Mouse (Mus musculus): ENCODE data around the gene Col28a1. TPM values are rescaled to one million over a fixed set of nuclear protein-coding genes. Genes with fewer than 3 reads are reported as not detected.

Col28a1 gene
- polyA plus RNA-seq, 1 experiment = not detected

GRCm38 (mm10) chr6:8066208-8066607 lies 126.2 kb downstream of the Col28a1 start:
- Histone ChIP-seq H3ac (ENCODE audit: control insufficient read depth, insufficient read length) (no peak overlapping the region), H3K4me3 (no peak overlapping the region), H3K36me3 (ENCODE audit: control insufficient read depth, insufficient read depth) (no peaks in the 10 kb centered on the region), H3K4me2 (ENCODE audit: low read depth) (peak overlapping the region; percentile 24), H3K27me3 (ENCODE audit: control insufficient read depth, insufficient read depth, insufficient read length) (no peaks in the 10 kb centered on the region), H3K79me2 (ENCODE audit: control insufficient read depth, insufficient read depth) (no peaks in the 10 kb centered on the region)
- TF ChIP-seq REST (IDR thresholded peaks at IDR 0.05; ENCODE audit: insufficient read depth, insufficient read length) (no peak), E2F4 (IDR thresholded peaks at IDR 0.05; ENCODE audit: insufficient read depth) (no peak), POLR2A (IDR thresholded peaks at IDR 0.05; ENCODE audit: insufficient read length, low read depth) (no peak), TCF3 (IDR thresholded peaks at IDR 0.05; ENCODE audit: insufficient read length, low read depth) (no peak), CEBPB (IDR thresholded peaks at IDR 0.05; ENCODE audit: insufficient read depth, poor library complexity, severe bottlenecking) (no peak), SRF (IDR thresholded peaks at IDR 0.05; ENCODE audit: control insufficient read depth, insufficient read length, low read depth) (no peak), POLR2AphosphoS2 (IDR thresholded peaks at IDR 0.05; ENCODE audit: insufficient read length, low read depth) (no peak), MYOG (IDR thresholded peaks at IDR 0.05; ENCODE audit: control insufficient read depth in 1 of 3, insufficient read depth in 1 of 3, insufficient read length in 2 of 3, low read depth in 2 of 3) (no peak), TCF12 (IDR thresholded peaks at IDR 0.05; ENCODE audit: insufficient read depth, poor library complexity, severe bottlenecking) (no peak), USF1 (IDR thresholded peaks at IDR 0.05; ENCODE audit: low read depth) (no peak), MAX (IDR thresholded peaks at IDR 0.05; ENCODE audit: low read depth) (no peak), MYOD1 (IDR thresholded peaks at IDR 0.05; ENCODE audit: control insufficient read depth in 1 of 3, insufficient read length in 2 of 3, low read depth in 2 of 3) (no peak)

DNA sequence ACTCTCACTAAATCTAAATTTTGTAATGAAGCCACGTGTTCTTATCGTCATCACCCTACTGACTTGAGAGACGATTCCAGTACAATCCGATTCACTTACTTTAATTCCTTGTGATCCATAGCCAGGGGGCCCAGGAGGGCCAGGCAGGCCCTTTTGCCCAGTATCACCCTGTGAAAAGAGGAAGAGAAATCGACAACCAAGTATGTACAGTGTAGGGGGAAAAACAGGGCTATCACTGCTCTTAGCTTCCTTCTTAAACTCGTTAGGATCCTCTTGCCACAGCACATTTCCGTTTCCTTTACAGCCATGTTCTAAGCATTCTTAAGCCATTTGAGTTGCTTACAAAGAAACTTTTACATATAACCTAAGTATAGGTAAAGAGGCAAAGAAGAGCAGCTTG lies 133.2 kb downstream of the Col28a1 start:
- Histone ChIP-seq H3K4me2 (ENCODE audit: low read depth) (no peak overlapping the region), H3K27me3 (ENCODE audit: control insufficient read depth, insufficient read depth, insufficient read length) (no peaks in the 10 kb centered on the region), H3K36me3 (ENCODE audit: control insufficient read depth, insufficient read depth) (no peaks in the 10 kb centered on the region), H3K79me2 (ENCODE audit: control insufficient read depth, insufficient read depth) (no peaks in the 10 kb centered on the region), H3K4me3 (no peak overlapping the region), H3ac (ENCODE audit: control insufficient read depth, insufficient read length) (no peak overlapping the region)
- TF ChIP-seq REST (IDR thresholded peaks at IDR 0.05; ENCODE audit: insufficient read depth, insufficient read length) (no peak), MYOD1 (IDR thresholded peaks at IDR 0.05; ENCODE audit: control insufficient read depth in 1 of 3, insufficient read length in 2 of 3, low read depth in 2 of 3) (no peak), SRF (IDR thresholded peaks at IDR 0.05; ENCODE audit: control insufficient read depth, insufficient read length, low read depth) (no peak), TCF12 (IDR thresholded peaks at IDR 0.05; ENCODE audit: insufficient read depth, poor library complexity, severe bottlenecking) (no peak), USF1 (IDR thresholded peaks at IDR 0.05; ENCODE audit: low read depth) (no peak)

- no peaks in the 10 kb centered on the region for H3K27me3 ChIP-seq (ENCODE audit: control insufficient read depth, insufficient read depth, insufficient read length)
- no peak overlapping the region for H3K4me3 ChIP-seq
- TF ChIP-seq POLR2A (IDR thresholded peaks at IDR 0.05; ENCODE audit: insufficient read length, low read depth) = no peak
- no peak for TF ChIP-seq TCF12 (IDR thresholded peaks at IDR 0.05; ENCODE audit: insufficient read depth, poor library complexity, severe bottlenecking)
- no peak for TF ChIP-seq SRF (IDR thresholded peaks at IDR 0.05; ENCODE audit: control insufficient read depth, insufficient read length, low read depth)
Measured at GRCm38 (mm10) chr6:8048216-8048615, 144.2 kb downstream of the Col28a1 start.

GRCm38 (mm10) chr6:8046446-8046845 lies 146.0 kb downstream of the Col28a1 start:
- TF ChIP-seq TCF3 (IDR thresholded peaks at IDR 0.05; ENCODE audit: insufficient read length, low read depth) = no peak
- TF ChIP-seq CEBPB (IDR thresholded peaks at IDR 0.05; ENCODE audit: insufficient read depth, poor library complexity, severe bottlenecking) = no peak
- no peak for TF ChIP-seq E2F4 (IDR thresholded peaks at IDR 0.05; ENCODE audit: insufficient read depth)
- no peak for TF ChIP-seq MYOG (IDR thresholded peaks at IDR 0.05; ENCODE audit: control insufficient read depth in 1 of 3, insufficient read depth in 1 of 3, insufficient read length in 2 of 3, low read depth in 2 of 3)
- no peak for TF ChIP-seq USF1 (IDR thresholded peaks at IDR 0.05; ENCODE audit: low read depth)
- no peak for TF ChIP-seq POLR2A (IDR thresholded peaks at IDR 0.05; ENCODE audit: insufficient read length, low read depth)
- TF ChIP-seq MYOD1 (IDR thresholded peaks at IDR 0.05; ENCODE audit: control insufficient read depth in 1 of 3, insufficient read length in 2 of 3, low read depth in 2 of 3) = no peak
- no peak for TF ChIP-seq SRF (IDR thresholded peaks at IDR 0.05; ENCODE audit: control insufficient read depth, insufficient read length, low read depth)
- TF ChIP-seq POLR2AphosphoS2 (IDR thresholded peaks at IDR 0.05; ENCODE audit: insufficient read length, low read depth) = no peak
- TF ChIP-seq TCF12 (IDR thresholded peaks at IDR 0.05; ENCODE audit: insufficient read depth, poor library complexity, severe bottlenecking) = no peak
- no peak for TF ChIP-seq MAX (IDR thresholded peaks at IDR 0.05; ENCODE audit: low read depth)
- H3K4me2 ChIP-seq (ENCODE audit: low read depth) = no peak overlapping the region
- H3K36me3 ChIP-seq (ENCODE audit: control insufficient read depth, insufficient read depth) = no peaks in the 10 kb centered on the region
- H3ac ChIP-seq (ENCODE audit: control insufficient read depth, insufficient read length) = no peak overlapping the region
- H3K79me2 ChIP-seq (ENCODE audit: control insufficient read depth, insufficient read depth) = no peaks in the 10 kb centered on the region
- no peaks in the 10 kb centered on the region for H3K27me3 ChIP-seq (ENCODE audit: control insufficient read depth, insufficient read depth, insufficient read length)
- H3K4me3 ChIP-seq = no peak overlapping the region

More at GRCm38 (mm10) chr6:8048216-8048615, 144.2 kb downstream of the Col28a1 start:
- H3K36me3 ChIP-seq (ENCODE audit: control insufficient read depth, insufficient read depth) = no peaks in the 10 kb centered on the region
- H3ac ChIP-seq (ENCODE audit: control insufficient read depth, insufficient read length) = no peak overlapping the region
- no peaks in the 10 kb centered on the region for H3K79me2 ChIP-seq (ENCODE audit: control insufficient read depth, insufficient read depth)
- H3K4me2 ChIP-seq (ENCODE audit: low read depth) = no peak overlapping the region

DNA sequence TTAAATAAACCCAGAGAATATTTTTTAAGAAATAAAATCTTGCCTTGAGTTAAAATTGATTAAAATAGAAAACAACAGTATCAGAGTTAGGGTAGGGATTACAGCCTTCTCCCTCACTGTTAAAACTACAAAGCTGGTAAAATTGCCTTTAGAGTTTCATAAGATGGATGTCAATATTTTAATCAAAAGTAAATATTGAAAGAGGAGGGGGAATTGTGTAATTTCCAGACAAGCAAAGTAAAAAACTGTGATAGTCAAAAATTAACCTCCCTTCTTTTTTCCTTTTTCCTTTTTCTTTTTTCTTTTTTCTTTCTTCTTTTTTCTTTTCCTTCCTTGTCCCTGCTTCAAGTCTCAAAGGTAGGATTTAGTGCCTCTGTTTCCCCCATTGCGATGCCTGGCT lies 146.6 kb downstream of the Col28a1 start:
- H3K4me3 ChIP-seq = no peak overlapping the region
- H3K79me2 ChIP-seq (ENCODE audit: control insufficient read depth, insufficient read depth) = no peaks in the 10 kb centered on the region
- no peaks in the 10 kb centered on the region for H3K36me3 ChIP-seq (ENCODE audit: control insufficient read depth, insufficient read depth)
- no peaks in the 10 kb centered on the region for H3K27me3 ChIP-seq (ENCODE audit: control insufficient read depth, insufficient read depth, insufficient read length)
- H3ac ChIP-seq (ENCODE audit: control insufficient read depth, insufficient read length) = no peak overlapping the region
- no peak for TF ChIP-seq SRF (IDR thresholded peaks at IDR 0.05; ENCODE audit: control insufficient read depth, insufficient read length, low read depth)
- no peak overlapping the region for H3K4me2 ChIP-seq (ENCODE audit: low read depth)

Measured in myocyte (in vitro differentiated cells).